Mouse (Mus musculus): ENCODE results near the gene Rgs10. TPM values are rescaled to one million over a fixed set of nuclear protein-coding genes. Genes with fewer than 3 reads are reported as not detected.
A peak's percentile ranks its signal among the peaks of the same experiment; 100 is the strongest.

The Rgs10 gene
- total and polyA plus RNA-seq, 3 experiments: 5.4 to 7.4 (median 6.5) TPM

DNA sequence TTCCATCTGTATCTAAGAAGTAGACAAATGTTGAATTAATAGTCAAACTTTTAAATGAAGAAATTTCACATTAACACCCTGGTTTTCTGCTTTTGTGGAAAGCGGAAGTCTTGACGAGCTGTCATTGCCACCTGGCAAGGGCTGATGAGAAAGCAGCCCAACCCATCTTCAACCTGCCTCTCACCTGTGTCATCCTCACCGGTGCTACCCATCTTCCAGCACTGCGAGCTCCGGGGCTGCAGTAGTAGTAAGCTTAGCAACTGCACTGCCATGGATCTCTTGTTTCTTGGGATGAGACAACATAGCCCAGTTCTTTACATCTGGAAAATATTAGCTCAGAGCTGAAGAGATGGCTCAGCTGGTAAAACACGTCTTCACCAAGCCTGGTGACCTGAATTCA, 72.9 kb downstream of the Rgs10 start:
- Histone ChIP-seq H3K4me3 (replicated peaks in 1 of 3; ENCODE audit: low read depth in 2 of 3, low read length in 2 of 3, poor library complexity in 1 of 3) (no peak overlapping the region), H3K9me3 (replicated peaks; ENCODE audit: low read length) (peaks cover 9% of the 10 kb centered on the region), H3K27ac (ENCODE audit: insufficient read depth, low read depth) (no peak overlapping the region), H3K27me3 (replicated peaks) (peaks cover 23% of the 10 kb centered on the region), H3K4me2 (ENCODE audit: insufficient read depth, low read depth, poor library complexity, severe bottlenecking) (no peak overlapping the region), H3K4me1 (ENCODE audit: control insufficient read depth in 1 of 2, insufficient read depth in 2 of 2) (peaks cover 0 to 3% of the 10 kb centered on the region in 2 experiments; a peak in 1 of 4 replicates), H3K36me3 (replicated peaks in 1 of 2; ENCODE audit: control insufficient read depth in 1 of 2, insufficient read depth in 1 of 2, low read length in 1 of 2) (no peaks in the 10 kb centered on the region), H3K9ac (ENCODE audit: insufficient read depth, low read depth) (no peak overlapping the region), H3K79me2 (replicated peaks; ENCODE audit: control insufficient read depth, extremely low read depth, insufficient read depth, poor library complexity, severe bottlenecking) (no peaks in the 10 kb centered on the region)
- dilution Hi-C loops (cut with MboI; ENCODE audit: extremely low pct_ligation_motif_present, extremely low pct_unique_long_range_greater_than_20kb, low sequenced_read_pairs) (no loop called here), in situ Hi-C loops (cut with MboI; ENCODE audit: low pct_ligation_motif_present, low pct_unique_long_range_greater_than_20kb, low sequenced_read_pairs) (no loop called here)
- no peak for TF ChIP-seq SIN3A (IDR thresholded peaks at IDR 0.05; ENCODE audit: low read length)
- TF ChIP-seq MYC (IDR thresholded peaks at IDR 0.05; ENCODE audit: low read depth, low read length): no peak
- no peak for TF ChIP-seq E2F4 (IDR thresholded peaks at IDR 0.05; ENCODE audit: insufficient replicate concordance, low read depth, low read length)
- no peak for TF ChIP-seq RAD21 (IDR thresholded peaks at IDR 0.05; ENCODE audit: low read depth, low read length)
- TF ChIP-seq ZC3H11A (IDR thresholded peaks at IDR 0.05; ENCODE audit: low read depth, low read length): no peak
- TF ChIP-seq ZNF384 (IDR thresholded peaks at IDR 0.05; ENCODE audit: low read depth, low read length): no peak
- no peak for TF ChIP-seq EP300 (IDR thresholded peaks at IDR 0.05; ENCODE audit: low read length)
- TF ChIP-seq MXI1 (IDR thresholded peaks at IDR 0.05; ENCODE audit: low read depth, low read length): no peak
- TF ChIP-seq NRF1 (IDR thresholded peaks at IDR 0.05; ENCODE audit: low read depth, low read length): no peak
- no peak for TF ChIP-seq HCFC1 (IDR thresholded peaks at IDR 0.05; ENCODE audit: low read depth, low read length)
- no peak for TF ChIP-seq UBTF (IDR thresholded peaks at IDR 0.05; ENCODE audit: low read depth, low read length)
- TF ChIP-seq MEF2A (IDR thresholded peaks at IDR 0.05; ENCODE audit: borderline replicate concordance, low read depth, low read length): no peak
- no peak for TF ChIP-seq TCF12 (IDR thresholded peaks at IDR 0.05; ENCODE audit: low read depth, low read length)
- no peak for TF ChIP-seq CHD2 (IDR thresholded peaks at IDR 0.05; ENCODE audit: low read length)
- no peak for TF ChIP-seq PAX5 (IDR thresholded peaks at IDR 0.05; ENCODE audit: low read length)
- TF ChIP-seq MAZ (IDR thresholded peaks at IDR 0.05; ENCODE audit: low read depth, low read length): no peak
- no peak for TF ChIP-seq MAFK (IDR thresholded peaks at IDR 0.05; ENCODE audit: insufficient replicate concordance, low read length)
- no peak for TF ChIP-seq TBP (conservative IDR thresholded peaks at IDR 0.05; ENCODE audit: low read depth, low read length)
- no peak for TF ChIP-seq SMC3 (IDR thresholded peaks at IDR 0.05; ENCODE audit: low read depth, low read length)
- DNase-seq (ENCODE audit: extremely low read depth): no peak

DNA sequence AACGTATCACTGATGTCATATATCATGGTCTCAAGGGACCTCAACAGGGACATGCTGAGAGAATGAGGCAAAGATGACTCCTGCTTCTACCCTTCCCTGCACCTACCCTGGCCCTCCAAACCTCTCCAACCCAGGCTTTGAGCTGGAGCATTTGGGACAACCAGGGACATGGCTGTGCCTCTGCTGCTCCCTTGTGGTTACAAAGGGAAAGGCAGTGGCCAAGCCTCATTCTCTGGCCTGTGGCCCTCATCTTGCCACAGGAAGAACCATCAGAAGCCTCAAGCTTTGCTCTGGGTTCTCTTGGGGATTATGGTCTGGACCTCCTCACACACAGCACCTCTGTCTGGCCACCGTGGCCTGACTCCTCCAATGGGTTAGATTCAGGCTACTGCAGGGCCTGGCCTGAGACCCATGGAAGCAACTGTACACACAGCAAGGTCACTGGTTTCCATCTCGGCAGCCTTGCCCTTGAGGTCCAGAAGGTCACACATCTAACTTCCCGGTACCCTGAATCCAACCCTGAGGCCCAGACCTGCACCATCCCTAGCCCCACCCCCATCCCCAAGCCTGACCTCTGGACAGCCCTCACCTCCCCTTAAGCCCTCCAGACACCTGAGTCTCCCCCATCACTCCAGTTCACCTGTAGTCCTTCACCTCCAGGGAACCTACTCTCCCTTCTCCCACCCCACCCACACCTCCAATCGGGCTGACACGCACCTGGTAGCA, 73.5 kb downstream of the Rgs10 start:
- Histone ChIP-seq H3K4me2 (ENCODE audit: insufficient read depth, low read depth, poor library complexity, severe bottlenecking) (no peak overlapping the region), H3K9me3 (replicated peaks; ENCODE audit: low read length) (peaks cover 9% of the 10 kb centered on the region), H3K4me3 (replicated peaks in 1 of 3; ENCODE audit: low read depth in 2 of 3, low read length in 2 of 3, poor library complexity in 1 of 3) (no peak overlapping the region), H3K4me1 (ENCODE audit: control insufficient read depth in 1 of 2, insufficient read depth in 2 of 2) (peaks cover 0 to 3% of the 10 kb centered on the region in 2 experiments; a peak in 1 of 4 replicates), H3K27ac (ENCODE audit: insufficient read depth, low read depth) (no peak overlapping the region), H3K36me3 (replicated peaks in 1 of 2; ENCODE audit: control insufficient read depth in 1 of 2, insufficient read depth in 1 of 2, low read length in 1 of 2) (no peaks in the 10 kb centered on the region), H3K9ac (ENCODE audit: insufficient read depth, low read depth) (no peak overlapping the region), H3K27me3 (replicated peaks) (peaks cover 22% of the 10 kb centered on the region), H3K79me2 (replicated peaks; ENCODE audit: control insufficient read depth, extremely low read depth, insufficient read depth, poor library complexity, severe bottlenecking) (no peaks in the 10 kb centered on the region)
- TF ChIP-seq SMC3 (IDR thresholded peaks at IDR 0.05; ENCODE audit: low read depth, low read length) (peak; percentile 93), BHLHE40 (IDR thresholded peaks at IDR 0.05; ENCODE audit: low read depth, low read length) (no peak), NELFE (IDR thresholded peaks at IDR 0.05; ENCODE audit: low read depth, low read length) (peak; percentile 18; the same call in 1 of the 2 replicates), USF2 (conservative IDR thresholded peaks at IDR 0.05; ENCODE audit: low read depth, low read length) (no peak), CTCF (conservative IDR thresholded peaks at IDR 0.05 in 1 of 2, IDR thresholded peaks at IDR 0.05 in 1 of 2; ENCODE audit: low read depth in 2 of 2, low read length in 2 of 2) (peak; percentile 87 to 96), RCOR1 (conservative IDR thresholded peaks at IDR 0.05; ENCODE audit: low read depth, low read length) (no peak), SIN3A (IDR thresholded peaks at IDR 0.05; ENCODE audit: low read length) (no peak), RAD21 (IDR thresholded peaks at IDR 0.05; ENCODE audit: low read depth, low read length) (peak; percentile 92), TCF12 (IDR thresholded peaks at IDR 0.05; ENCODE audit: low read depth, low read length) (no peak), E2F4 (IDR thresholded peaks at IDR 0.05; ENCODE audit: insufficient replicate concordance, low read depth, low read length) (no peak), MEF2A (IDR thresholded peaks at IDR 0.05; ENCODE audit: borderline replicate concordance, low read depth, low read length) (0 out of 2 replicates have a peak, but pooled peaks have one; percentile 31), IRF4 (IDR thresholded peaks at IDR 0.05; ENCODE audit: low read depth, low read length) (0 out of 2 replicates have a peak, but pooled peaks have one; percentile 15), MYC (IDR thresholded peaks at IDR 0.05; ENCODE audit: low read depth, low read length) (no peak), ZC3H11A (IDR thresholded peaks at IDR 0.05; ENCODE audit: low read depth, low read length) (peak; percentile 31)
- dilution Hi-C loops (cut with MboI; ENCODE audit: extremely low pct_ligation_motif_present, extremely low pct_unique_long_range_greater_than_20kb, low sequenced_read_pairs) (no loop called here), in situ Hi-C loops (cut with MboI; ENCODE audit: low pct_ligation_motif_present, low pct_unique_long_range_greater_than_20kb, low sequenced_read_pairs) (no loop called here)
- DNase-seq (ENCODE audit: extremely low read depth): peak; percentile 58

Measured in CH12.LX (cell line).